ENCODE assay signal across 7 mouse cellular contexts in the genomic region with DNA sequence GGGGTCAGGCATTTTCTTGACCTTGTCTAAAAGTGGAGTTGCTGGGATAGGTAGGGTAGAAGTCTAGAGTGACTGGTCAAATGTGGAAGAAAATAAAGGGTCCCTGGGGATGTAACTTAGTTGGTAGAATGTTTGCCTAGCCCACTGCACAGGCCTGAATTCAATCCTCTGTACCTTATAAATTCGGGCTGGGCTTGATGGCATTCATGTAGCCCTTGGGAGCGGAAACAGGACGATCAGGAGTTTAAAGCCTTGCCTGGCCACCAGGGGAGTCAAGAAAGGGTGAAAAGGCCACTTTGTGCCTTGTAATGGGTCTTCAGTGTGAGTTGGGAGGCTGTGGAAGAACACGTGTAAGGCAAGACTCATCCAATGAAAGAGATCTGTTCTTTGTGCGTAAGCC. TPM values are rescaled to one million over a fixed set of nuclear protein-coding genes. Genes with fewer than 3 reads are reported as not detected.
DNase-seq lines count a peak whose midpoint lies in the region; ATAC-seq lines count a peak whose summit lies in the region.

No protein-coding gene starts in this region.

- no peaks in the 10 kb centered on the region for H3K9me3 ChIP-seq in erythroblast, embryonic 14.5 days (ENCODE audit: control insufficient read depth, low read length)
- no peaks in the 10 kb centered on the region for H3K9me3 ChIP-seq in liver, embryonic 11.5 days (ENCODE audit: control insufficient read depth, low read length)

- H3K27ac ChIP-seq in liver, embryonic 11.5 days (ENCODE audit: low read depth, low read length) = peak overlapping the region; percentile 84; the same call in 1 of the 2 replicates

- H3K4me3 ChIP-seq in erythroblast, embryonic 14.5 days (replicated peaks) = peak overlapping the region; percentile 95
- H3K4me3 ChIP-seq in liver, embryonic 11.5 days (ENCODE audit: low read depth, low read length) = peak overlapping the region; percentile 75

- ATAC-seq in liver, embryonic 11.5 days (replicated peaks; ENCODE audit: low FRiP score) = no peak

- peak; percentile 61 for DNase-seq in 3T3-L1 (ENCODE audit: low read depth, low spot score)
- DNase-seq in A20 (ENCODE audit: low read depth, low spot score) = peak; percentile 34
- no peak for DNase-seq in liver, embryonic 11.5 days (ENCODE audit: low spot score)
- DNase-seq in adrenal gland, postnatal 25 days = no peak
- no peak for DNase-seq in ovary, postnatal 36 days (ENCODE audit: low spot score)
- no peak for DNase-seq in left cerebral cortex, adult 9 months (ENCODE audit: low spot score in 2 of 2)

- 8% methylated on average over 5 of the region's 5 CpGs for WGBS in liver, embryonic 11.5 days

- H3K9ac ChIP-seq in liver, embryonic 11.5 days (ENCODE audit: low read depth, low read length) = peak overlapping the region; percentile 80

- H3K4me2 ChIP-seq in liver, embryonic 11.5 days = peak overlapping the region; percentile 95

- H3K4me1 ChIP-seq in erythroblast, embryonic 14.5 days (ENCODE audit: control insufficient read depth) = peaks cover 30% of the 10 kb centered on the region
- peaks cover 15% of the 10 kb centered on the region for H3K4me1 ChIP-seq in liver, embryonic 11.5 days (replicated peaks; ENCODE audit: control insufficient read depth, insufficient read depth, low read length)

- peaks cover 29% of the 10 kb centered on the region for H3K36me3 ChIP-seq in erythroblast, embryonic 14.5 days (ENCODE audit: control insufficient read depth)
- H3K36me3 ChIP-seq in liver, embryonic 11.5 days (ENCODE audit: control insufficient read depth, insufficient read depth, low read length) = no peaks in the 10 kb centered on the region

- H3K27me3 ChIP-seq in erythroblast, embryonic 14.5 days (ENCODE audit: control insufficient read depth) = peaks cover 5% of the 10 kb centered on the region
- H3K27me3 ChIP-seq in liver, embryonic 11.5 days (replicated peaks; ENCODE audit: control insufficient read depth, insufficient read depth, low read length) = no peaks in the 10 kb centered on the region

RNA-seq across cellular contexts. Expression of a gene that starts 1.1 kb away (rescaled TPM):
- polyA plus RNA-seq in erythroblast, embryonic 14.5 days (2012) = 1.5 and 2.7 TPM in 2 replicates
- polyA plus RNA-seq in liver, embryonic 11.5 days (2014; fragmentation: Nextera tagmentation; extraction: Ambion mirVana) = 76.7 and 82.0 TPM in 2 replicates
- 78.9 and 98.0 TPM in 2 replicates for total RNA-seq in adrenal gland, postnatal 25 days (2021)

RNA-seq across cellular contexts. Expression of a gene that starts 12.6 kb away (rescaled TPM):
- 1.4 TPM in 2 replicates for polyA plus RNA-seq in erythroblast, embryonic 14.5 days (2012)
- 10.5 and 12.0 TPM in 2 replicates for polyA plus RNA-seq in liver, embryonic 11.5 days (2014; fragmentation: Nextera tagmentation; extraction: Ambion mirVana)
- total RNA-seq in adrenal gland, postnatal 25 days (2021) = 32.1 and 34.6 TPM in 2 replicates

RNA-seq across cellular contexts. Expression of a gene that starts 39.8 kb away (rescaled TPM):
- 3.7 and 4.6 TPM in 2 replicates for polyA plus RNA-seq in erythroblast, embryonic 14.5 days (2012)
- polyA plus RNA-seq in liver, embryonic 11.5 days (2014; fragmentation: Nextera tagmentation; extraction: Ambion mirVana) = 27.6 and 28.9 TPM in 2 replicates
- total RNA-seq in adrenal gland, postnatal 25 days (2021) = 492 and 601 TPM in 2 replicates

RNA-seq across cellular contexts. Expression of a gene that starts 59.7 kb away (rescaled TPM):
- polyA plus RNA-seq in erythroblast, embryonic 14.5 days (2012) = 0.20 TPM in 1 of 2 replicates, not detected in the other
- 33.6 and 41.2 TPM in 2 replicates for polyA plus RNA-seq in liver, embryonic 11.5 days (2014; fragmentation: Nextera tagmentation; extraction: Ambion mirVana)
- total RNA-seq in adrenal gland, postnatal 25 days (2021) = 58.0 and 59.0 TPM in 2 replicates

Comparison
In these comparisons a context has a peak if more than half of its experiments do, and no peak if none do; other contexts are left out.
1. DNase-seq: peak in 3T3-L1 (single experiment) and A20 (single experiment); none in liver, embryonic 11.5 days (single experiment), adrenal gland, postnatal 25 days (single experiment), ovary, postnatal 36 days (single experiment) and left cerebral cortex, adult 9 months (0 of 2).
2. RNA of a gene that starts 1.1 kb away (polyA plus RNA-seq): 76.7 to 82.0 TPM in liver, embryonic 11.5 days; 1.5 to 2.7 TPM in erythroblast, embryonic 14.5 days; every median in the first group is over 10 times any median in the second.